Mouse (Mus musculus): ENCODE data around the gene March1.
"Not testable (repeated sequence)": the region's sequence is repeated elsewhere in the genome, so short reads cannot be mapped to it uniquely, and the experiment has no call there.

March1 gene

DNA sequence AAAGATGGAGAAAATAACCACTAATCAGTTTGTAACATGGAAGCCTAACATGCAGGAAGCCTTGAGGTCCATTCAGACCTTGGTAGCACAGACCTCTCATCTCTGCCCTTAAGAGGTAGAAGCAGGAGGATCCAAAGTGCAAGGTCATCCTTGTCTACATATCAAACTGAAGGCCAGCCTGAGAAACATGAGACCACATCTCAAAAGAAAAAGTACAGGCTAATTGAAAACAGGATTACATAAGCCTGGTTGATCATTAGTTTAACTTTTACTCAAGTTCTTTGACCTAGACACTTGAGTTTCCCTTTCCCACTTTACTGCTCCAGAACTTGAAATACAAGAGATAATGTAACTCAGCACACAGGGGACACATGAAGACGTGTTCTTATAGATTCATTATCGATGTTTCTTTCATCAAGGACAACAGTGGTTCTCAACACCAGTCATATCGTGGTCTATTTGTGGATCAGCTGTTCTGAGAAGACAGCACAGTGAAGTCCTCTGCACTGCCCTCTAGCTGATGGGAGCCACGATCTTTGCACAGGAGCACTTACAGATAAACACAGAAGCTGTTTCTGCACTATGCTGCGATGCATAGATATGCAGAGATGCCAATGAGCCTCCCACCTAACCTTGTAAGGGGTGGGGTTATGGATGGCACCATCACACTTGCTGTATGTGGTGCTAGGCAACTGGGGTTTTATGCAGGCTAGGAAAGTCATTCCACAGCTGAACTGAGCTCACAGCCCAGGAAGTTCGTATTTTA is 789.1 kb downstream of the March1 start:
- in situ Hi-C loops (cut with MboI; ENCODE audit: low sequenced_read_pairs) = no loop called here

DNA sequence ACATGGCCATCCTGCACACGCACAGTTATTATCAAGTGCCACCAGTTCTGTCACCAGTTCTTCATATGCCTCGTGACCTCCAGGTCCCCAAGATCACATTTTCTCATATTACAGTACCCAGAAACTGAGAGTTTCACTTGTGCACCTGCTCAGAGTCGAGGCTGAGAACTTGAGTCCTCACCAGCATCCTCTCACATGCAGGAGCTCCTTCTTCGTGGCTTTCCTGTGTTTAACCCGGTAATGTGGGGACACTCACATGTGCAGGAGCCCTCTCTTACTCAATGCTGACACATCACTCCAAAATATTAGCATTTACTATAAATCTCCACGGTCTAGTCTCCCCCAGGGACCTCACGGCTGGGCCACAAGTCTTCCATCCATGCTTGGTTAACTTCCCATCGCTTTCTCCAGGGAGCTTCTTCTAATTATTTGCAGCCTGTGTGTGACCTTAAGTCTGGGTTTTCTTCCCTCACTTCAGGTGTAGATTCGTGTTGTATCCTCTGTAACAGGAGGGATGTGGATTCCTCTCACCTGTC is 792.4 kb downstream of the March1 start:
- in situ Hi-C loops (cut with MboI; ENCODE audit: low sequenced_read_pairs) = no loop called here

DNA sequence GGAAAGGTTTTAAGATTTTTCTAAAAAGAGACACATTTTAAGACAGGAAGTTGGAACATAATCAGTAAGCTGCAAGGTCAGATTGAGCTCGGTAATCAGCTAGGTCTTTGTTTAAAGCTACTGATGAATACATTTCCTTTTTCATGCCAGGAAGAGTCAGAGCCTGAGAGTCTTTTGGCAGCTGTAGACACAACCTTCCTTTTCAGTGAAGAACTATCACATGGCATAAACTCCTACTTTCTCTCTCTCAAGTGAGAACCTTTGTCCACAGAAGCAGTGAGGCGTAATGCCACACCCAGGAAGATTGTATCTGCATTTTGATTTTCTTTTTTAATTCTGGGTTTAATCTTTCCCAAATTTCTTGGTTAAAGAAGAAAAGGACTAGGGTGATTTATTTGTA is 795.4 kb downstream of the March1 start:
- in situ Hi-C loops (cut with MboI; ENCODE audit: low sequenced_read_pairs) = no loop called here

DNA sequence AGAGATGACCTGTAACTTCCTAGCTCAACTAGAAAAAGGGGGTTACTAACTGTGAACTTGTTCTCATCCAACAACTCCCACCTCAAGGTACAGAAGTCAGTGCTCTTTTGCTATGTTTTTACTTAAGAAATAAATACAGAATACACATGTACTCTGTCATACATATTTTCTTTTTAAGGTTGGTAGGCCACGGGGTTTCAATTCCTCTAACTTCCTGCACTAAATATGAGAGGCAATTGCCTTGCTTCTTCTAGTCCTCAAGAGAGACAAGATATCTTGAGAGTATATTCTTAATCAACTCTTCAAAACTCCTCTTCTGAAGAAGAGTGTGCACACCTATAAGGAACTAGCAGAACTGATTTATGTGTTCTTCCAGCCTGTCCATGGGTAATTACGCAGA is 797.5 kb downstream of the March1 start:
- in situ Hi-C loops (cut with MboI; ENCODE audit: low sequenced_read_pairs) = no loop called here

DNA sequence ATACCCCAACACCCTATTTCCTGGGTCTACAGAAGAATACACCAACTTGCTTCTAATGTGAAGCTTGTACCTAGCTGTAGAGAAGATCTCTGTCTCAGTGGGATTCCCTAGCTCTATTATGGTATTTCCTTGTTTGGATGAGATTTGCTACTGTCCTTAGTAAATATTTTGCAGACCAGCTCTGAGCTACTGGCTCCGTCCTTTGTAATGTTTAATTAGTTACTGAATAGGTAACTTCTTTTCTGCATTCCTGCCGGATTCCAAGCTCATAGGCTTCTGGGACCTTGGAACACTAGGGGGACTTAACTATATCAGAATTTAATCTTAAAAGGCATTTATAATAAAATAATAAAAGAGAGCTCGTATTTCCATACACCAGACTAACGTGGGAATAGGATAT is 799.9 kb downstream of the March1 start:
- in situ Hi-C loops (cut with MboI; ENCODE audit: low sequenced_read_pairs) = not testable (repeated sequence)

DNA sequence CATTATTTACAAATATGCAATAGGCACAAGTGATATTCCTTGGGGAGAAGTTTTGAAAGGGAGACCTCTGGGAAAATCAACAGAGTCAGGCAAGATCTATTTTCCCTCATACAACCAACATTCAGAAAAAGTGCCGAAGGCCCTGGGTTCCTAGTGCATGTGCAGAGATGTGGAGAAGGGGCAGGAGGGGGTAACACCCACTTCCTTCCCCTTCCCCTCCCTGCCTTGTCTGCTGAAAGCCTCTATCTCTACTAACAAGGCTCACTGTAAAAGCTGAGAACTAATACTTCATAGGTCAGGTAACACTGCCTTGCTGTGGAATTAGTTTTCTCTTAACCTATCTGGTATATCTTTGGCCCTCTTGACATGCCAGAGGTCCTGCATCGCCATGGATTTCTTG is 812.9 kb downstream of the March1 start:
- in situ Hi-C loops (cut with MboI; ENCODE audit: low sequenced_read_pairs) = loop anchor here (25.0 kb wide), 1 partner anchor 1293 kb away; the partner anchor contains the start of gene BC030870

DNA sequence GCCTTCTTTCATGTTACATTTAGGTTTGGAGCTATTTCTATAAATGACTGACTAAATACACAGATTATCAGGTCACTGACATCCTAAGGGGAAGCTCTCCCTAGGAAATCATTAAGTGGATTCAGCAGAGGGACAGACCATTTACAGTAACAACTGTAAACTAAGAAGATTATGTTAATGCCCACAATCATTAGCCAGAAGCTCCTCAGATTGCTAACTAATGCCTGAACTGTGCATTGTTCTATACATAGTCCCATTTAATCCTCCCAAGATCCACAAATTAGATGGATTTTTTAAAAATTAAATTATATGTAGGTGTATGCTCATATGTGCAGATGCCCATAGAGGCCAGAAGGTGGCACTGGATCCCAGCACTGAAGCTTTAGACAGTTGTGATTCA is 815.9 kb downstream of the March1 start:
- in situ Hi-C loops (cut with MboI; ENCODE audit: low sequenced_read_pairs) = loop anchor here (25.0 kb wide), 1 partner anchor 1296 kb away; the partner anchor contains the start of gene BC030870

DNA sequence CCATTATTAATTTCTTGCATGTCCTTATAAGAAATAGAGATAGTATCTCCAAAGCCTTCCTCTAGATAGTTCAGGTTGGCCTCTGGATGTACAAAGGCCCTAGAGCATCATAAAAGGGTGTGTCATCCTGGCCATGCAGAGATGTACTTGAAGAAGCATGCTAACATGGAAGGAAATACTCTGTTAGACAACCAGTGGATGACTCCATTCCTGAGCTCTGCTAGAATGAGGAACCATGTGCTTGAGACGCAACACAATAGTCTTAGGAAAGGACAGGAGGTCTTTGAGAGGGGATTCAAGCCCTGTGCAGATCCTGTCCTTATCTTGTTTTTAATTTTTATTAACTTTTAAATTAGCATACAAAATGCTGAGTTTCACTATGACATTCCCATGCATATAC is 819.1 kb downstream of the March1 start:
- in situ Hi-C loops (cut with MboI; ENCODE audit: low sequenced_read_pairs) = loop anchor here (5.0 to 25.0 kb wide), 2 partner anchors 115 to 1300 kb away; partner anchors contain the start of gene BC030870

DNA sequence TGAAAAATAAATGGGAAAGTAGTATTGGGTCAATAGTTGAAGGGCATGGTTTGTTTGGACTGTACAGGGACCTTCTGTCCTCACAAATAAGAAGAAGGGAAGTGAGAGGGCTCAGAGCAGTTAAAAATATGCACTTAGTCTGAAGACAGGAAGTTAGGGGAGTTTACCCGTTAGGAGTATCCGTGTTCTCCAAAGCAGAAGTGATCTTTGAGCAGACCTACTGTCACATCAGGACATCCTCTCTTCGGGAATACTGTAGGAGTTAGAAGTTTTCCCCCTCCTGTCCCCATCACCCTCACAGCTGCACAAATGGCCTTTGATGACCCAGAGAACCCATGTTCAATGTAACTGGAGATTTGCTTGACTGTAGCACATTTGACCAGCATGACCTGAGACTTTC is 820.2 kb downstream of the March1 start:
- in situ Hi-C loops (cut with MboI; ENCODE audit: low sequenced_read_pairs) = loop anchor here (5.0 to 25.0 kb wide), 2 partner anchors 116 to 1301 kb away; partner anchors contain the start of gene BC030870

DNA sequence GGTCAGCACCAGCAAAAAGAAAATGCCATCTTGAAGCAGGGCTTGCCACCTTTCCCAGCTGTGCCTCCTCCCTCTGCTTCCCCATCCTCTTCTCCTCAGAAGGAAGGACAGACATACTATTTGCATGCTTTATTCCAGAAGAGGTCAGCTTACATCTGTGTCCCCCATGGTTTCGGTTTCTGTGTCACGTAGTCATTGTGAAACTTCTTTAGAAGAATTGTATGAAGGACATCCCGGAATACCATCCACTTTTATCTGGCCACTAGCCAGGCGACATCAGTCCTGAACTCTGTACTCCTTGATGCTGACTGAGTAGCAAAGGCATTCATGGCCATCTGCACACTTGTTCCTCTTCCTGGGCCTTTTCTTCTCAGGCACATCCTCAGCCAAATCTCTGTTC is 820.8 kb downstream of the March1 start:
- in situ Hi-C loops (cut with MboI; ENCODE audit: low sequenced_read_pairs) = loop anchor here (5.0 to 25.0 kb wide), 2 partner anchors 116 to 1301 kb away; partner anchors contain the start of gene BC030870

DNA sequence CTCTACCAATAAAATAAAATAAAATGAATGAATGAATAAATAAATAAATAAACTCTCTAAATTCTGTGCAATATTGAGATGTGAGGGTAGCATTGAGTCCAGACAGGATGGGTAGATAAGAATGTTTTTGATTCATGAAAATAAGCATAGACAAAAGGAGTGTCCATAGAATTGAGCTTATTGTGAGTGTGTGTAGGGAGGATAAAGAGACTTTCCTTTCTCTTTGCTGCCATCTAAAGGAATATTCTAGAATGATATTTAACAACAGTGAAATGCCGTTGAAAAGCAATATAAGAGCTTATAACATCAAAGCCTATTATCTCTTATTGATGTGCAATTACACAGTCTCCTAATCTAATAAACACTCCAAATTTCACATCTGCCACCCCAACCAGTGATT is 823.4 kb downstream of the March1 start:
- in situ Hi-C loops (cut with MboI; ENCODE audit: low sequenced_read_pairs) = loop anchor here (25.0 kb wide), 1 partner anchor 1304 kb away; the partner anchor contains the start of gene BC030870

DNA sequence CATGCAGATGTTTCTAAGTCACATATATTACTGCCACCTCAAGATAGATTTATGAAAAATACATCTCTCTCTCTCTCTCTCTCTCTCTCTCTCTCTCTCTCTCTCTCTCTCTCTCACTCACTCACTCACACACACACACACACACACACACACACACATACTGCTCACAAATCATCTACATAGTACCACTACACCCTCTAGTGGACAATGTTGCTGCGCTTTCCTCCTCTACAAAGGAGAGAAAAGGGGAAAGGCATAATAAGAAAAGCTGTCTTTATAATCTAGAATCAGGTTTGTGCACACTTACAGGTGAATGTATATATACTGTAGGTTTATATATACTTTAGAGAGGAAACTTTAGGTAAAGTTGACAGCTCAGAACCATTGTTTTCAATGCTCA is 825.1 kb downstream of the March1 start:
- in situ Hi-C loops (cut with MboI; ENCODE audit: low sequenced_read_pairs) = loop anchor here (25.0 kb wide), 1 partner anchor 1305 kb away; the partner anchor contains the start of gene BC030870

DNA sequence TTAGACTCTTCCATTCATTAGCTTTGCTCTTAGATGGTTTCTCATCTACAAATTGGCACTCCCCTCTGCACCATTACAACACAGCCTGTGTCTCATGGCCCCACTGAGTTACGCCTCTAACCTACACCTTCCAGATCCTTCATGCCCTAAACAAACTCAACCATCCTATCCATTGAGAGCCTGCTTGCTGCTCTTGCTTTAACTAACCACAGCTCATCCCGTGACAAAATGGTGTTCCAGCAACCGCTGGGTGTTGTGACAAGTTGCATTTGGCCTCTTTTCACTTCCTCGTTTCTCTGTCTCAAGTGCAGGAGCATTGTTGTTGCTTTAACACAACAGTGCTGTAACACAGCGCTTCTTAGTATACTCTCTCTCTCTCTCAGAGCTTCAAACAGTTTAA is 826.4 kb downstream of the March1 start:
- in situ Hi-C loops (cut with MboI; ENCODE audit: low sequenced_read_pairs) = loop anchor here (25.0 kb wide), 1 partner anchor 1307 kb away; the partner anchor contains the start of gene BC030870

DNA sequence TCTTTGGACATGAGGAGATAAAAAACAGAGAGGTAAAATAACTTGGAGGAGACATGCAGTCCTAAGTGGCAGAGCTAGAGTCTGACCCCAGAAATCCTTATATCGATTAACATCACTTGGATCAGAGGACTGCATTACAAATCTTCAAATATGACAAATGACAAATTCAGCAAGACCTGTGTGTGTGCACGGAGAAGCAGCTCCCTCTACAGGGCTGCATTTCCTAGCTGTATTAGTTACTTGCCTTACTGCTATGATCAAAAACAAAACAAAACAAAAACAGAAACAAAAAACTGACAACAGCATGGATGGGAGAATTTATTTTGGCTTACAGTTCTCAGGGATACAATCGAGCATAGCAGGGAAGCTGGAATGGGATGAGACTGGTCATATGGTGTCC is 827.7 kb downstream of the March1 start:
- in situ Hi-C loops (cut with MboI; ENCODE audit: low sequenced_read_pairs) = loop anchor here (25.0 kb wide), 1 partner anchor 1308 kb away; the partner anchor contains the start of gene BC030870

DNA sequence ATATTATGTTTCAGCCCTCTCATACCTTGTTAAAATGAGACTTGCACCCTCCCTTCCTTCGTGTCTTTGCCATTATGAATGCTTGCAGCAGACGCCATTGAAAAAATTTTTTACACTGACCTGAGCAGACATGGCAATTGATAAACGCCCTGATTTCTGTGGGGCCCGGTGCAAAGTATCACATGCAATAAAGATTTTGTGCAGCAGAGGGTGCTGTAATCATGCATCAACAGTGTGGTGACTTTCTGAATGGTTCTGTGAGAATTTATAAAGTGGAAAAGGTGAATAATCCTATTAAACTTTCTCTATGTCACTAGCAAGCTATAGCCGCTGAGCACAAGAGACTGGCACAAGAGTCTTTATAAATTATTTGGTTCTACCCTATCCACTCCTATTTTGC is 833.0 kb downstream of the March1 start:
- in situ Hi-C loops (cut with MboI; ENCODE audit: low sequenced_read_pairs) = no loop called here

DNA sequence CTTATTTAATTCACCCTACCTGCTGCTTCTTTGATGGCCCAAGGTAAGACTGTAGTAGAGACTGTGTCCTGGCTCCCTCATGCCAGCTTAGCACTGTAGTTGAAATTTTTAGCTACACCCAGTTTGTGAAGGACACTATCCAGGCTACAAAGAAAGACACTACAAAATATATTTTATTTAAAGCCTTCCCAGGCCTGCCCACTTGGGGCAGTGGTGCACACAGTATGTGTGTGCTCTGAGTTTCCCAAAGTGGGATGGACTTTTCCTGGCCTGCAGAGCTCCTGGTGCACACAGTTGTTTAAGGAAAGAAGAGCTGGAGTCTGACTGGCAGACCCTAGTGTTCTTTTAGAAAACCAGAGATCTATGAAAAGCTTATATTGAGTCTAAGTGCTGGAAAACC is 839.4 kb downstream of the March1 start:
- in situ Hi-C loops (cut with MboI; ENCODE audit: low sequenced_read_pairs) = no loop called here

DNA sequence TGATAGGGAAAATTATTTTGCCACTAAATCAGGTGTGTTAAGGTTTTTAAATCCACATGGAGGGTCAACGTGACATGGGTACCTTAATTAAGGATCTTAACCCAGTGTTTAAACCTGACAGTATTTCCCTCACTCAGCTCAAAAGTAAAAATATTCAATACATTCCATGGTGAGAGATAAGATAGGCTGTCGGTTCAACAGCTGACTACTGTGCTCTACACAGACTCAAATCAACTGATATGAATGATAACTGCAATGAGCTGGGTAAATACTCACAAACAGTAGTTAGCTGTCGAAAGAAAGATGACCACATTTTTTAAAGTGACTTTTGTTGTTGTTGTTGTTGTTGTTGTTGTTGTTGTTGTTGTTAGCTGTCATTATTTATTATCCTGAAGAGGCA is 852.1 kb downstream of the March1 start:
- in situ Hi-C loops (cut with MboI; ENCODE audit: low sequenced_read_pairs) = no loop called here

DNA sequence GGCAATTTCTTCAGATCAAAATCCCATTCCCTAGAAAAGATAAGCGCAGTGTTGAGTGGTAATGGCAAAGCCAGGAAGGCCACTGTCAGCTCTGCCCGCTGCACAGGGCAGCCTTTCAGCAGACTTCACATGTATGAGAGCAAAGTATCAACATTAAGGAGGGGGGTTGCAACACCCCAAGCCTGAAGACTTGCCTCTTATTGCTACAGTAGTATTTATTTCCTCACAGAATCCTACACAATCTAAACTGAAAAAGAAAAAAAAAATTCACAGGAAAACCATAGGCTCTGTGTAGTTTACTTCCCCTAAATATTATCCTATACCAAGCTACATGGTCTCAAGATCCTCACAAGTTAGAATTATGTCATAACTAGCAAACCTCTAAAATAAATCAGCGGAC is 859.2 kb downstream of the March1 start:
- in situ Hi-C loops (cut with MboI; ENCODE audit: low sequenced_read_pairs) = no loop called here

DNA sequence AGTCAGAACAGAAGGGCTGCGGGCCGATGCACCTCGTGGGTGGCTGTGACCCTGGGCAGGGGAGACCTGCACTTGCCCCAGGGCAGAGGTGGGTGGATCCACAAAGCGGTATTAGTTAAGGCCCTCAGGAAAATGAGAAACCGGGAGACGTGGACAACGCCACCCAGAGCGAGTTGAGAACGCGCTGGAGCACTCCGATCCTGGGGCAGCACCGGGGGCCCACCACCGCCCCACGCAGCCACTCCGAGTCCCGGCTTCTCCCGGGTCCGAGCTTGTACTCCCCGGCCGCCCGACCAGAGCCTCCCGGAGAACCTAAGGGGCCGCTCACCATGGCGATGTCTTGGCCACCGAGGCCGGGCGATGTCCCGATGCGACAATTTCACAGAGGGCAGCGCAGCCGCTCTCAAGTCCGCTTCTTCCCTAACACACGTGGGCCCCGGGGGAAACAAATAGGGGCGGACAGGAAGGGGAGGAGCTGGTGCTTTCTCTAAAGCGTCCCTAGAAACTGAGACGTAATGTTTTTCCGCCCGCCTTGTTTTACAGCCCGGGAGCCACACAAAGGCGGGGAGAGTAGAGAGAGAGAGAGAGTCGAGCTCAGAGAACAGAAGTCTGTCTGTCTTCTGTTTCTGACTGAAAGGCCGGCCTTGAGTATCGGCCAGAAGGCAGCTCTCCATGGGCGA is 868.5 kb downstream of the March1 start, which contains the start of gene Tma16:
TSS of gene Tma16 (minus strand) at position 447 of the 680 bp plus-strand sequence.
- in situ Hi-C loops (cut with MboI; ENCODE audit: low sequenced_read_pairs) = no loop called here

DNA sequence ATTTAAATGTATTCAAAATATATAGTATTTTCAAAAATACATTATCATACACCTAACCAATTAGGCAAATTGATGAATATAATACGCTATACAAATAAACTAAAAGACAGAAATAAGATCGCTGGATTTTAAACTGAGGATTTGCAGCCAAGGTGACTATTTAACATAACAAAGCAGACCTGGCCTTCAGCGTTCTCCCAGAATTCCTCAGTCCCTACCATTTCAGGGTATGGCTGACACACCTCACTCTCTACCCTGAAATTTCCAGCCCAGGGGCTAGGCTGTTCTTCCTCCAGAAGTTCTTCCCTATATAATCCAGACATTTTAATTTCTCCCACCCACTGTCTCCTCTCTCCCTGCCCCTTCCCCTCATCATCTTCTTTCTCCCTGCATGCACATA is 870.9 kb downstream of the March1 start:
- in situ Hi-C loops (cut with MboI; ENCODE audit: low sequenced_read_pairs) = no loop called here

DNA sequence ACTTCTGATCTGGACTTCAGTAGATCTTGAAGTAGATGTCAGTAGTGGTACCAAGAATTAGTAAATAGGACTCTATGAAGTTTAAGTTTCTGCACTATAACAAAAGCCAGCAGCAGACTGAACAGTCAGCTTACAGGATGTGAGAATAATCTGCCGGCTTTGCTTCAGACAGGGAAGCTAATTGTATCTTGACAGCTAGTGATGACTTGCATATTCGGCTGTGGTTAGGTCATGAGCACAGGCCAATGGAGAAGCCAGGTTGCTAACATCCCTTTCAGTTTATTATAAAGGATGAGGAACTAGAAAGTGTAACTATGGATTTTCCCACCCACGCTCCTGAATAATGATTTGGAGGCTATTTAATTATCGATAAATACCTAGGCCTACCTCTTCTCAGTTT is 872.9 kb downstream of the March1 start:
- in situ Hi-C loops (cut with MboI; ENCODE audit: low sequenced_read_pairs) = no loop called here

All from CH12F3 (cell line).